Mouse (Mus musculus) CH12.LX (cell line): Measurements from ENCODE around the gene Vmn1r101.
"Not testable (repeated sequence)": the region's sequence is repeated elsewhere in the genome, so short reads cannot be mapped to it uniquely, and the experiment has no call there.

Source experiments
- CTCF ChIP-seq, 2 experiments: IDR thresholded peaks in 1 of 2; conservative IDR thresholded peaks in 1 of 2; 2 replicates each; pipeline ENCODE4 v1.5.1; 2011 to 2012; ENCODE audit warnings: low read depth in 2 of 2, low read length in 2 of 2, improper control_type of control experiment in 1 of 2, inconsistent platforms in 1 of 2, mild to moderate bottlenecking in 1 of 2, moderate library complexity in 1 of 2
- ZNF384 ChIP-seq: IDR thresholded peaks from 2 replicates; pipeline ENCODE4 v1.6.1; 2012; ENCODE audit warnings: low read depth, low read length, improper control_type of control experiment, inconsistent platforms

DNA sequence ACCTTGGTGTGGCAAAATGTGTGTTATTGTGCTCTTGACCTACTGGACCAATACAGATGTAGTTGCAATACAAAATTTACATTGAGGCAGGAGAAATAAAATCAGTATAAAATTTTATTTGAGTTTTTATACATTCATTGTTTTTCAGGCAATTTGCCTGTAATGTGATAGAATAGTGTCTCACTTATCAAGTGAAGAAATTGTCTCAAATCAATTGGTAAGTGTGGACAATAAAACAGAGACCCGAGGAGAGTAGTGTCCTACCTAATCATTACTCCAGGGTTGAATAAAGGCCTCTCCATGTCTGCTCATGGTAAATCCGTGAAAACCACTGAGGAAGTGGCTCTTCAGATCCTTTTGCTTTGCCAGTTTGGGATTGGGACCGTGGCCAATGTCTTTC is 24.8 kb downstream of the Vmn1r101 start, which contains the start of gene Vmn1r100:
- TF ChIP-seq CTCF (conservative IDR thresholded peaks at IDR 0.05 in 1 of 2, IDR thresholded peaks at IDR 0.05 in 1 of 2; ENCODE audit: low read depth in 2 of 2, low read length in 2 of 2); ZNF384: not testable (repeated sequence)
